Mouse (Mus musculus) adrenal gland, adult (tissue): ENCODE measurements around the gene Rsg1.

Source experiments
- DNase-seq, 2 experiments: peaks; one replicate each; pipeline ENCODE4 v3.0.0; 2022 to 2023; ENCODE audit warnings: low spot score in 1 of 2; ENCODE audit not compliant: inconsistent age in 2 of 2

Rsg1 gene

GRCm38 (mm10) chr4:141213770-141214336 is at the start of gene Rsg1:
Gene Rsg1, plus strand, starts transcription at chr4:141213956.
- DNase-seq: peak; percentile 94 to 98

- DNase-seq: no peak
Observed at GRCm38 (mm10) chr4:141165744-141166292, 47.9 kb upstream of the Rsg1 start.

GRCm38 (mm10) chr4:141167156-141167555 is 46.6 kb upstream of the Rsg1 start:
- no peak for DNase-seq

DNA sequence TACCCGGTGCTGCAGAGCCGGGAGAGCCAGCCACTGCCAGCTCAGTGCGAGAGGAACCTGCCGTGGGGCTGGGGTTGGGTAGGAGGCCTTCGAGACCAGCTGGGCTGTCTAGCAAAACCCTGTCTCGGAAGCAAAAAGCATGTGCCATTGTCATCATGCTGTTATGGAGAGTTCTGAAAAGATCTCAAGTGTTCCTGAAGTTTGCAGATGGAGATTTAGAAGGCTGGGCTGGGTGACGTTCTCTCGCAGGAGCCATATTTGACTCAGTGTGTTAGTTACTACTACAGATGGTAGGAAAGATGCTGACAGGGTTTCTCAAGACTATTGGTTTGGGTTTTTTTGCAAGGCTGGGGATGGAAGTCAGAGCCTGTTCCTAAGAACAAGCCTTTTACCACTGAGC is 41.6 kb upstream of the Rsg1 start:
- no peak for DNase-seq

GRCm38 (mm10) chr4:141175783-141176182 is 38.0 kb upstream of the Rsg1 start:
- no peak for DNase-seq

GRCm38 (mm10) chr4:141176328-141176838 is 37.4 kb upstream of the Rsg1 start:
- DNase-seq: peak; percentile 55 to 60

- DNase-seq: no peak
Observed at GRCm38 (mm10) chr4:141178500-141178899, 35.3 kb upstream of the Rsg1 start.

GRCm38 (mm10) chr4:141180831-141181230 is 32.9 kb upstream of the Rsg1 start:
- DNase-seq: no peak

- no peak for DNase-seq
Observed at GRCm38 (mm10) chr4:141181981-141182380, 31.8 kb upstream of the Rsg1 start.

DNA sequence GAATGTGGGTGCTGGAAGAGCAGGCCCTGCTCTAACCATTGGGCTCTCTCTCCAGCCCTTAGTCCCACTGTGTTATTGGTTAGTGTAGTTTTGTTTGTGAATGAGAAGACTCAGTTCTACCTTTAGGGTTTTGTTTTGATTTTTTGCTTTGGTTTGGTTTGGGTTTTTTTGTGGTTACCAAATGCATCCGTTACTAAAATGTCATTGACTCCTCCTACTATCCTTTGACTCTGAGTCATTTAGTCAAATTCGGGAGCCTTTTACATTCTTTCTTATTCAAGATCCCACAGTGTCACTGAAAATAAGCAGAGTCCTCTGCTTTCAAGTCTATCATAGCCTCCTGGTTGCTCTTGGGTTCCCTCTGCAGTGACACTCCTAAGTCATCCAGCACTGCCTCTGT is 29.8 kb upstream of the Rsg1 start:
- DNase-seq: no peak

DNA sequence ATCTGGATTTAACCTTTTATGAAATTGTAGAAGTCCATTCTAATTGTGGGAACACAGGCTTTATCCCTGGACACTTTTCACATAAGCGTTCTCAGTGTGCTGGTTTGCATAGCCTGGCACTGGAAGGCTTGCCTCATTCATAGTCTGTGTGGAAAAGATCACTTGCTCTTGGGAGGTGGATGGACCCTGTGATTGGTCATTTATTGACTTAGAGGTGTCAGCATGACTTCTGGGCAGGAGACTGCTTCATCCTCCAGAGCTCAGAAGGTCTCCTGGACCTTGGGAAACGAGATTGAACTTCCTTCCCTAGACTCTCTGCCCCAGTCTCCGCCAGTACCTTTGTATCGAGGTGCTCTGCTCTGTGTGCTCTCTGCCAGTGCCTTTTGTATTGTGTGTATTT is 29.3 kb upstream of the Rsg1 start:
- DNase-seq: no peak

DNA sequence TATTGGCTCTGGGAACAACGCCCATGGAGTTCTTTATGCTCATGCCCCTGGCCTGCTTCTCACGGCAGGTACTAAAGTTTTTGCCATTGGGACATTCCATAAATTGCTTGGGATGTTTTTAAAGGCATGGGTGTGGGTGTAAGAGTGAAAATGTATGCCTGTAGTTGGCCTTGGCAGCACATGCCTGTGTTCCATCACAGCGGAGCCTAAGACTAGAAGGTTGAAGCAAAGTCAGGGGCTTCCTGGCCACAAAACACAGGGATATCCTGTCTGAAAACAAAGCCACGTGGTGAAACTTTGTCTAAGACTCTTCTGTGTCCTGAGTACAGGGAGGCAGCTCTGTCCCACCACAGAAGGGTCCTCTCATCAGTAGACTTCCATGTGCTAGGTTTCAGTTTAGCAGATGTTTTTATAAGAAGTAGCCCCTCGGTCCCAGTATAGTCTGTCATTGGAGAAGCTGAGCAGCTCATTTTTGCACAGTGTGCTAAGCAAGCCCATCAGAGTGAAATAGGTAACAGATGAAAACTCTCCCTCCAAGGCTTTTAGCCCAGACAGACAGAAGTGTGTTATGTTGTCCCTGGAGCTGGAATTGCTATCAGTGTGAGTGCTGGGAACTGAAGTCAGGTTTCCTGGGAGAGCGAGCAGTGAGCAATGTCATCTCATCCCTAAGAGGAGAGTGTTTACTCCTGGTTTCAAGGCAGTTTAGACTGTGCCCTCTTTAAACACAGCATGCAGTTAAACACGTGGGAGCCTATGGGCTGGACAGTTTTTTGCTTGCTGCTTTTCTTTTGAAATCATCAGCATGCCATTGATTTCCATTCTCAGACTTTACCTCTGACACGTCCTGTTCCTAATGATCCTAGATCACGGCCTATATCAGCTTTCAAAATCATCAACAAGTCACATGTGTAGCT is 26.6 kb upstream of the Rsg1 start:
- DNase-seq: no peak

GRCm38 (mm10) chr4:141191294-141191693 is 22.5 kb upstream of the Rsg1 start:
- no peak for DNase-seq

- DNase-seq: no peak
Observed at GRCm38 (mm10) chr4:141194553-141194952, 19.2 kb upstream of the Rsg1 start.

DNA sequence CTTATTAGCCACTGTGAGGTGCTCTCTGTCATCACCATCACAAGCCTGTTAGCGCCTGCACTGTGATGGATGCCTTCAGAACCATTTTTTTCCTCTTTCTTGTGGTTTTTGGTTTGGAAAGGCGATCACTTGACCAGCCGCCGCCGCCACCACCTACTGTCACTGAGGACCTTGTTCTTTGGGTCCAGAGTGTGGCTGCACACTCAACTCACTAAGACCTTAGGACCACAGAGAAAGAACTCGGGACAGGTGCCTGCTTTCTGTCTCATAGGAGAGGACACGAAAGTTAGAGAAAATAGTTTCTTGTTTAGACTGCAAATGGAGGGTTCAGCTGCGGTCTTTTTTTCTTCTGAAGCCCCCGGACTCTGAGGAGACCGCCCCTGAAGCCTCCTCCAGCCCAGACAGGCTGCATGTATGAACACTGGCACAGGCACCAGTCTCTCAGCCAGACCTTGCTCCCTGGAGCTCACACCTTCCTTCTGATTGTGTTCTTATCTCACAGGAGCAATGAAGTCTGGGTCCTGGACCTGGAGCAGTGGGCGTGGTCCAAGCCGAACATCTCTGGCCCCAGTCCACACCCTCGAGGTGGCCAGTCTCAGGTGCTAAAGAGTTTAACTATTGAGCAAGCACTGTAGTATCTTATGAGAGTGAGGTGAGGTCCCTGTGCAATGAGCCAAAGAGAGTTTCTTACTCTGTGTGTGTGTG is 16.6 kb upstream of the Rsg1 start:
- DNase-seq: no peak

- no peak for DNase-seq
Observed at GRCm38 (mm10) chr4:141197686-141198035, 16.1 kb upstream of the Rsg1 start.

DNA sequence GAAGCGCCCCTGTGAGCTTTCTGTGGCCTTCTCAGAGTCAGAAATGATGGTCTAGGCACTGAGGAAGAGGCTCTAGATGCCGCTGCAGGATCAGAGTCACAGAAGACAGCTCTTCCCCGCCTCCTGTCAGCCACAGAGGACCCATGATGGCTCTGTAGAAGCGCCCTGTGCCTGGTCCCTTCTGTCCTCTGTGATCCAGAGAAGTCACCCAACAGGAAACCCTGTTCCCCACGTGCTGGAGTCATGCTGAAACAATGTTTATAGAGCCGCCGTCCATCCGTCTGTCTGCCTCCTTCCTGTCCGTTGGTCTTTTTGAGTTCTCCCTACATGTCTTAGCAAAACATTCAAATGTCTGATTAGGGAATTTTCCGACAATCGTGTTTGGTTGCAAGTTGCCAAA is 12.8 kb upstream of the Rsg1 start:
- peak in 1 of 2 experiments; percentile 46 for DNase-seq

GRCm38 (mm10) chr4:141202192-141202591 is 11.6 kb upstream of the Rsg1 start:
- DNase-seq: no peak

DNA sequence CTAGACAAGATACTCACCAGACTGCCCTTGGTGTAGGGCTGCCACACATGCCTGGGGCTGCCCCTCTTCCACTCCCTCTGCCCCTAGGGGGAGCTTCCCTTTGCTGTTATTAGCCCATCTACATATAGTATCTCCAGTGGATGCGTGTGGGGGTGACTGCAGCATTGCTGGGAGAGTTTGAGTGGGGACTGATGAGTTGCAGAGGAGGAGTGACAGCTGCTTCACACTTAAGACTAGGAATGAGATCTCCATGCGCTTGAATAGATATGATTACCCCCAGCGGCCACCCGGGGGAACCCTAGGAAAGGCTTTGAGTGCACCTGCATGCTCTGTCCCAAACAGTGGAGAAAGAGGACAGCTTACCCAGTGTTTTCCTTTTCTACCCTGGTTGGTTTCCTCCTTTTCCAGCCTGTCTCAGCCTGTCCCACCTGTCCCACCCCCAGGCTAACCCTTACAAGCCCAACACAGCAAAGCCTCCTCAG is 9.1 kb upstream of the Rsg1 start:
- DNase-seq: peak in 1 of 2 experiments; percentile 63

- DNase-seq: no peak
Observed at GRCm38 (mm10) chr4:141207081-141207480, 6.7 kb upstream of the Rsg1 start.

GRCm38 (mm10) chr4:141210524-141211219 is 3.1 kb upstream of the Rsg1 start:
- peak in 1 of 2 experiments; percentile 49 for DNase-seq
